Mouse (Mus musculus) hindlimb bud, embryonic 11.5 days (tissue): Measurements from ENCODE around the gene Sfn.

Source experiments
- DNase-seq: peaks from one replicate; pipeline ENCODE4 v3.0.0-alpha.2; 2012; ENCODE audit warnings: low read depth, low spot score; ENCODE audit errors: extremely low spot score

Gene Sfn

GRCm38 (mm10) chr4:133584059-133584951 is 17.7 kb downstream of the Sfn start, which contains the start of gene Gpn2:
TSS of gene Gpn2 (plus strand) at chr4:133584362.
- no peak for DNase-seq

- no peak for DNase-seq
Observed at GRCm38 (mm10) chr4:133583690-133584058, 18.3 kb downstream of the Sfn start.

GRCm38 (mm10) chr4:133577983-133578382 is 24.0 kb downstream of the Sfn start:
- DNase-seq = no peak

GRCm38 (mm10) chr4:133574843-133575202 is 27.1 kb downstream of the Sfn start:
- no peak for DNase-seq

- DNase-seq = peak; percentile 85
Observed at GRCm38 (mm10) chr4:133574070-133574842, 27.7 kb downstream of the Sfn start, which contains the start of gene Gpatch3. TSS of gene Gpatch3 (plus strand) at chr4:133574745.

- no peak for DNase-seq
Observed at GRCm38 (mm10) chr4:133570066-133570466, 31.9 kb downstream of the Sfn start.

GRCm38 (mm10) chr4:133569291-133570065 is 32.5 kb downstream of the Sfn start:
- no peak for DNase-seq

GRCm38 (mm10) chr4:133567251-133567650 is 34.7 kb downstream of the Sfn start:
- no peak for DNase-seq

GRCm38 (mm10) chr4:133563123-133563571 is 38.8 kb downstream of the Sfn start:
- DNase-seq = no peak

- no peak for DNase-seq
Observed at GRCm38 (mm10) chr4:133561622-133562021, 40.3 kb downstream of the Sfn start.

GRCm38 (mm10) chr4:133559846-133560245 is 42.1 kb downstream of the Sfn start:
- no peak for DNase-seq

GRCm38 (mm10) chr4:133557041-133557717 is 44.8 kb downstream of the Sfn start:
- no peak for DNase-seq

- DNase-seq = no peak
Observed at GRCm38 (mm10) chr4:133553448-133554330, 48.3 kb downstream of the Sfn start.

- no peak for DNase-seq
Observed at GRCm38 (mm10) chr4:133552768-133553447, 49.1 kb downstream of the Sfn start, which contains the start of gene Nr0b2. TSS of gene Nr0b2 (plus strand) at chr4:133553376.

GRCm38 (mm10) chr4:133552029-133552428 is 49.9 kb downstream of the Sfn start:
- no peak for DNase-seq
